Mouse (Mus musculus): ENCODE data around the gene Keg1. TPM values are rescaled to one million over a fixed set of nuclear protein-coding genes. Genes with fewer than 3 reads are reported as not detected.
"Not testable (repeated sequence)": the region's sequence is repeated elsewhere in the genome, so short reads cannot be mapped to it uniquely, and the experiment has no call there.

Gene Keg1
- polyA plus RNA-seq, 1 experiment from 2014 or later, result not detected

DNA sequence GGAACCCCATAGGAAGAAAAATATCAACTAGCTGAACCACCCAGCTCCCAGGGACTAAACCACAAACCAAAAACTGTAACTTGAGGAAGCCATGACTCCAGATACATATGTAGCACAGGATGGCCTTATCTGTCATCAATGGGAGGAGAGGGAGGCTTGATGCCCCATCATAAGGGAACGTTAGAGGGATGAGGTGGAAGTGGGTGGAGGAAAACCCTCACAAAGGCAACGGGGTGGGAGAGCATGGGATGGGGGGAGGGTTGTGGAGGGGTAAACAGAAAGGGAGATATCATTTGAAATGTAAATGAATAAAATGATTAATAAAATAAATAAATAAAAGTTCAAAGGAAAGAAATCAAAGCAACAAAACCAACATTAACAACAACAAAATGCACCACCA lies 24.9 kb downstream of the Keg1 start:
- ATAC-seq, result no peak
- H3K9ac ChIP-seq, result no peak overlapping the region
- WGBS, result 69% methylated on average over 2 of the region's 2 CpGs
- H3K4me3 ChIP-seq, result no peak overlapping the region
- H3K27ac ChIP-seq, result no peak overlapping the region
- no peaks in the 10 kb centered on the region for H3K9me3 ChIP-seq (replicated peaks)
- no peaks in the 10 kb centered on the region for H3K27me3 ChIP-seq
- H3K4me2 ChIP-seq, result no peak overlapping the region
- no peaks in the 10 kb centered on the region for H3K36me3 ChIP-seq (ENCODE audit: poor library complexity, severe bottlenecking)
- no peaks in the 10 kb centered on the region for H3K4me1 ChIP-seq

DNA sequence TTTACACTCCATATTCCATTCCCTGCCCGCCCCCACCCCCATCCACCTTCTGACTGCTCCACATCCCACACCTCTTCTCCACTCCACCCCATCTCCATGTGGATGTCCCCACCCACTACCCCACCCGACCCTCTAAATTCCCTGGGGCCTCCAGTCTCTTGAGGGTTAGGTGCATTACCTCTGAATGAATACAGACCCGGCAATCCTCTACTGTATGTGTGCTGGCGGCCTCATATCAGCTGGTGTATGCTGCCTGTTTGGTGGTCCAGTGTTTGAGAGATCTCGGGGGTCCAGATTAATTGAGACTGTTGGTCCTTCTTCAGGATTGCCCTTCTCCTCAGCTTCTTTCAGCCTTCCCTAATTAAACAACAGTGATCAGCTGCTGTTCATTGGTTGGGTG lies 25.3 kb downstream of the Keg1 start:
- not testable (repeated sequence) for H3K9me3 ChIP-seq (replicated peaks); H3K36me3 ChIP-seq (ENCODE audit: poor library complexity, severe bottlenecking); H3K27me3 ChIP-seq; H3K27ac ChIP-seq; H3K4me2 ChIP-seq; H3K4me1 ChIP-seq; H3K4me3 ChIP-seq; ATAC-seq; H3K9ac ChIP-seq
- 92% methylated on average over 5 of the region's 5 CpGs for WGBS

DNA sequence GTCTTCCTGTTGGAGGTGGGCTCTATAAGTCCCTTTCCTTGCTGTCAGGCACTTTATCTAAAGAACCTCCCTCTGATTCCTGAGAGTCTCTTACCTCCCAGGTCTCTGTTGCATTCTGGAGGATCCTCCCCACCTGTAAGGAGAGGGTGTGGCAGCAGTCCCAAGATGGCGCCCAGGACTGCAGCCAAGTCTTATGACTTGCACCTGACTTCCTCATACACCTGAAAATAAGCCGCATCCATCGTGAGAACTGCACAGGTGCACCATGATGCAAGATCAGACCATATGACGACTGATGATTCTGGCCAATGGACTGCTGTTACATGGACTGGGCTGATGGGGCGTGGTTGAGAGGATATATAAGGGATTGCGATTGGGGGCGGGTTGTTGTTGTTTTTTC lies 26.0 kb downstream of the Keg1 start:
- not testable (repeated sequence) for H3K9me3 ChIP-seq (replicated peaks); H3K9ac ChIP-seq; H3K4me3 ChIP-seq; ATAC-seq; H3K27ac ChIP-seq; H3K4me1 ChIP-seq; H3K4me2 ChIP-seq; H3K27me3 ChIP-seq; H3K36me3 ChIP-seq (ENCODE audit: poor library complexity, severe bottlenecking)
- 93% methylated on average over 7 of the region's 7 CpGs for WGBS

DNA sequence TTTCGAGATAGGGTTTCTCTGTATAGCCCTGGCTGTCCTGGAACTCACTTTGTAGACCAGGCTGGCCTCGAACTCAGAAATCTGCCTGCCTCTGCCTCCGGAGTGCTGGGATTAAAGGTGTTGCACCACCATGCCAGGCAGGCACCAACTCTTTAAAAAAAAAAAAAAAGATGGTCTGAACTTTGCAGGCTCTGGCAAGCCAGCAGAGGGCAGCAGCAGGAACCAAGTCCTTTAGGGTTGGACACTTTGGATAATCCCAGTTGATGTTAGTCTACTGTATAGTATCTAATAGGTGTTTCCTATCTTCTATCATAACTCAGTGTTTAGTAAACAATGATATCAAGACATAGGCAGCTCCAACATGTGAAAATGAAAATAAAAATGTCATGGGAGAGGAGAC lies 26.7 kb downstream of the Keg1 start:
- no peak overlapping the region for H3K9ac ChIP-seq
- no peaks in the 10 kb centered on the region for H3K36me3 ChIP-seq (ENCODE audit: poor library complexity, severe bottlenecking)
- H3K4me3 ChIP-seq, result no peak overlapping the region
- H3K4me2 ChIP-seq, result no peak overlapping the region
- no peak for ATAC-seq
- H3K9me3 ChIP-seq (replicated peaks), result no peaks in the 10 kb centered on the region
- H3K4me1 ChIP-seq, result no peaks in the 10 kb centered on the region
- no peak overlapping the region for H3K27ac ChIP-seq
- no peaks in the 10 kb centered on the region for H3K27me3 ChIP-seq
- 70% methylated on average over 3 of the region's 3 CpGs for WGBS

GRCm38 (mm10) chr19:12725851-12726250 lies 30.3 kb downstream of the Keg1 start:
- no peaks in the 10 kb centered on the region for H3K4me1 ChIP-seq

DNA sequence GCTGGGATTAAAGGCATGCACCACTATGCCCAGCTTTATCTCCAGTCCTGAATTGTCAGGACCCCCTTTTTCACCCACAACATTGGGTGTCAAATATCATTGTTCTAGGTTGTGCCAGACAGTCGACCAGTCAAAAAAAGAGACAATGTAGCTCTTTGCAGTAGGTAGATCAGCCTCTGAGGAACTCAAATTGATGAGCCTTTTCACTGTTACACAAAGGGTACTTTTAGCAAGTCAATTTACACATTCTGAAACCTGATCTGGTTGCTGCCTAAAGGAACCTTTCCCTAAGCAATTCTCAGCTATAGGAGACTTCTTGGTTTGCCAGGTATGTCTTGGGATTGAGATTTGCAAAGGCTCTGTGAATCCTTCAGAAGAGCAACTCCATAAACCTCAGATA lies 35.5 kb downstream of the Keg1 start:
- Histone ChIP-seq H3K27ac (no peak overlapping the region), H3K27me3 (no peaks in the 10 kb centered on the region), H3K4me1 (no peaks in the 10 kb centered on the region), H3K9ac (no peak overlapping the region), H3K9me3 (replicated peaks) (no peaks in the 10 kb centered on the region), H3K4me2 (no peak overlapping the region), H3K4me3 (no peak overlapping the region), H3K36me3 (ENCODE audit: poor library complexity, severe bottlenecking) (no peaks in the 10 kb centered on the region)
- no peak for ATAC-seq
- WGBS, result 48% methylated on average over 1 of the region's 1 CpGs

More at GRCm38 (mm10) chr19:12725851-12726250, 30.3 kb downstream of the Keg1 start:
- WGBS, result 76% methylated on average over 1 of the region's 1 CpGs
- Histone ChIP-seq H3K9ac (no peak overlapping the region), H3K36me3 (ENCODE audit: poor library complexity, severe bottlenecking) (no peaks in the 10 kb centered on the region), H3K27ac (no peak overlapping the region), H3K9me3 (replicated peaks) (no peaks in the 10 kb centered on the region), H3K4me2 (no peak overlapping the region), H3K4me3 (no peak overlapping the region), H3K27me3 (no peaks in the 10 kb centered on the region)
- ATAC-seq, result no peak

DNA sequence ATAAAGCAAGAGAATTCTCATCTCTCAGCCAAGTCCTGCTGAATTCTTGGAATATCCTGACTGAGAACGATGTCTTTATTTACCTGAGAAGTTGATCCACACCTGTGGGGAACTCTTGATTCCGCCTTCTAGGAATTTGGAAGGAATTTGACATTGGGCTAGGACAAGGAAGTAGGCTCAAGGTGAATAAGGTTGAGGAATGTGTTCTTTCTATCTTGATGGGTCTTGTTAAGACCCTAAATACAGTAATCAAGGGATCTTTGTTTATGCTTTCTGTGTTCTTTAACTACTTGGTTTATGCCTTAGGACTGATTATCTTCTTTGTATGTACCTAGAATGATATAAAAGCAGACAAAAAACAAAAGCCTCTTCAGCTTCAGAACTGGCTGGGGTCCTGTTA lies 36.4 kb downstream of the Keg1 start:
- H3K4me1 ChIP-seq, result no peaks in the 10 kb centered on the region
- no peaks in the 10 kb centered on the region for H3K9me3 ChIP-seq (replicated peaks)
- H3K27me3 ChIP-seq, result no peaks in the 10 kb centered on the region
- ATAC-seq, result no peak
- H3K36me3 ChIP-seq (ENCODE audit: poor library complexity, severe bottlenecking), result no peaks in the 10 kb centered on the region
- no peak overlapping the region for H3K4me3 ChIP-seq
- no peak overlapping the region for H3K27ac ChIP-seq
- no peak overlapping the region for H3K4me2 ChIP-seq
- no peak overlapping the region for H3K9ac ChIP-seq
- WGBS, result 91% methylated on average over 2 of the region's 2 CpGs

DNA sequence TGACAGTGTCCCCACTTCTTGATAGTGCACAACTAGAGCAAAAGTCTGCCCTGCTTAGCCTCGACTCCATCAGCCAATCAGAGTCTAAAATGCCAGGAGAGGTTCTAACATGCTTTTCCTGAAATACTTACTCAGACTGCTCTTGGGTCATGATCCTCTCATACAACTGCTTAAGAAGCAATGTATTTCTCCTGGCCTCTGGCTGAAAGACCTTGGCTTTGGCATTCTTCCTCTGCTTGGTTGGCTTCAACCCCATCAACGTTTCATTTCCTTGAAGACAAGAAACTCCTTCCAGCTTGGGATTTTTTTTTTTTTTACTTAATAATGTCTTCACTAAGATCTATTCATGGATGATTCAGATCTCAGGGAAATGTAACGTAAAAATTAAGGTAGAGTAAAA lies 60.7 kb downstream of the Keg1 start:
- no peak for ATAC-seq
- Histone ChIP-seq H3K36me3 (ENCODE audit: poor library complexity, severe bottlenecking) (no peaks in the 10 kb centered on the region), H3K27me3 (no peaks in the 10 kb centered on the region), H3K4me2 (no peak overlapping the region), H3K4me1 (no peaks in the 10 kb centered on the region), H3K27ac (no peak overlapping the region), H3K9me3 (replicated peaks) (no peaks in the 10 kb centered on the region), H3K4me3 (no peak overlapping the region), H3K9ac (no peak overlapping the region)
- WGBS, result 83% methylated on average over 3 of the region's 3 CpGs

DNA sequence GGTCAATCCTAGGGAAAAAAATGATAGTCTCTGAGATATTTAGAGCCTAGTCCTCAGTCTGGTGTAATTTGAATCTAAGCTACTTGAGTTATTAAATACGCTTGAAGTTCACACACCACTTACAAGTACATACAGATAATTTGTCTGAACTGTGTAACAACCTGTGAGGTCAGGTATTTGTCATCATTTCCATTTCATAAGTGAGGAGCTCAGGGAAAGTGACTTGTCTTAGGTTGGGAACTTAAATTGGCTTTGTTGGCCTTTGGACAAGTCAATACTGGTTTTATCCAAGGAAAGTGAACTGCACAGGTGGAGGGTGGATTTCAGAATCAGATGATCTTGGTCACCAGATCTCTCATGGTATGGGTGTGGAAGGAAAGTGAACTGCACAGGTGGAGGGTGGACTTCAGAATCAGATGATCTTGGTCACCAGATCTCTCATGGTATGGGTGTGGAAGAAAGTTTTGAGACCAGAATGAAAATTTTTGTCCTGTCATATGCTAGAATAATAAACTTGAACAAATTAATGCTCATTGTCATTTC lies 63.4 kb downstream of the Keg1 start:
- WGBS, result 91% methylated on average over 1 of the region's 1 CpGs
- H3K4me1 ChIP-seq, result no peaks in the 10 kb centered on the region
- H3K9ac ChIP-seq, result no peak overlapping the region
- no peak overlapping the region for H3K4me3 ChIP-seq
- no peaks in the 10 kb centered on the region for H3K9me3 ChIP-seq (replicated peaks)
- H3K36me3 ChIP-seq (ENCODE audit: poor library complexity, severe bottlenecking), result peaks cover 22% of the 10 kb centered on the region
- no peak overlapping the region for H3K4me2 ChIP-seq
- H3K27me3 ChIP-seq, result no peaks in the 10 kb centered on the region
- ATAC-seq, result no peak
- H3K27ac ChIP-seq, result no peak overlapping the region

- Histone ChIP-seq H3K9ac (no peak overlapping the region), H3K27me3 (no peaks in the 10 kb centered on the region), H3K4me3 (no peak overlapping the region), H3K9me3 (replicated peaks) (no peaks in the 10 kb centered on the region), H3K4me2 (no peak overlapping the region), H3K27ac (no peak overlapping the region), H3K4me1 (no peaks in the 10 kb centered on the region), H3K36me3 (ENCODE audit: poor library complexity, severe bottlenecking) (peaks cover 27% of the 10 kb centered on the region)
- peak; percentile 69 for ATAC-seq
- WGBS, result 35% methylated on average over 2 of the region's 2 CpGs
Observed at GRCm38 (mm10) chr19:12759656-12760055, 64.1 kb downstream of the Keg1 start.

GRCm38 (mm10) chr19:12762212-12763130 lies 66.9 kb downstream of the Keg1 start:
- no peaks in the 10 kb centered on the region for H3K27me3 ChIP-seq
- H3K36me3 ChIP-seq (ENCODE audit: poor library complexity, severe bottlenecking), result peaks cover 43% of the 10 kb centered on the region
- no peak for ATAC-seq
- no peak overlapping the region for H3K27ac ChIP-seq
- WGBS, result 52% methylated on average over 2 of the region's 2 CpGs
- peaks cover 9% of the 10 kb centered on the region; the same call in 1 of the 2 replicates for H3K4me1 ChIP-seq
- H3K9ac ChIP-seq, result no peak overlapping the region
- no peak overlapping the region for H3K4me3 ChIP-seq
- no peaks in the 10 kb centered on the region for H3K9me3 ChIP-seq (replicated peaks)
- H3K4me2 ChIP-seq, result no peak overlapping the region

DNA sequence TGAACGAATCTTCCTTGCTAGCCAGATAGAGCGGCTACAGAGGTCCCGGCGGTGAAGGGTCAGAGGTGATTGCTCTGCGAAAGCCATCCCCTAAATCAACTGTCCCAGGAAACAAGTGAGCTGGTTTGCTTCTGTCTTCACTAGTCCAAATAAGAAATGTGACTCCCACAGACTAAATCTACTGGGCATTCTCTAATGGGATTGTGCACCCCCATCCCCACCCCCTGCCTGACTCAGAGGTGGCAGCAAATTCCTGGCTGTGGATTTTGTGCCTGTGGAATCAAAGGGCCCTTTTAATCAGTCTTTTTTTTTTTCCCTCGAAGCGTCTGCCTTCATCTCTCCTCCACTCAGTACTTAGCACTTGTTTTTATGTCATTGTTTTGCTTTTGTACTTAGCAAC lies 69.7 kb downstream of the Keg1 start, which contains the start of gene Cntf:
Cntf (minus strand) TSS at position 325 of the 400 bp plus-strand sequence.
- no peak within 1 kb of the TSS for H3K4me3 ChIP-seq
- no peak within 1 kb of the TSS for H3K9ac ChIP-seq
- WGBS, result 49% methylated on average over 7 of the region's 7 CpGs
- no peak for ATAC-seq
- no peak within 1 kb of the TSS for H3K27ac ChIP-seq
- no peak within 1 kb of the TSS for H3K4me2 ChIP-seq
- H3K36me3 ChIP-seq (ENCODE audit: poor library complexity, severe bottlenecking), result peaks cover 71% of the 10 kb centered on the region
- no peaks in the 10 kb centered on the region for H3K9me3 ChIP-seq (replicated peaks)
- no peaks in the 10 kb centered on the region for H3K27me3 ChIP-seq
- H3K4me1 ChIP-seq, result peaks cover 9% of the 10 kb centered on the region; the same call in 1 of the 2 replicates
